Mouse (Mus musculus) layer of hippocampus, postnatal 14 days (tissue): ENCODE results near the gene Ccdc124. TPM values are rescaled to one million over a fixed set of nuclear protein-coding genes. Genes with fewer than 3 reads are reported as not detected.
"Not testable (repeated sequence)": the region's sequence is repeated elsewhere in the genome, so short reads cannot be mapped to it uniquely, and the experiment has no call there.

Source experiments
- DNase-seq, 2 experiments: peaks; one replicate each; pipeline ENCODE4 v3.0.0; 2021 to 2022; ENCODE audit warnings: low spot score in 2 of 2, mixed read lengths in 1 of 2
- microRNA-seq, 2 experiments: library from miRNA; unstranded; fragments of <30 nt; microRNA quantifications; one replicate each; pipeline ENCODE4 v1.2.0; 2021
- total RNA-seq, 2 experiments: library from RNA; stranded (reverse); gene quantifications; 2 replicates each; pipeline ENCODE4 v1.2.3; 2021

Gene Ccdc124
- total RNA-seq, 2 experiments from 2014 or later, result 84.5 to 92.7 TPM

DNA sequence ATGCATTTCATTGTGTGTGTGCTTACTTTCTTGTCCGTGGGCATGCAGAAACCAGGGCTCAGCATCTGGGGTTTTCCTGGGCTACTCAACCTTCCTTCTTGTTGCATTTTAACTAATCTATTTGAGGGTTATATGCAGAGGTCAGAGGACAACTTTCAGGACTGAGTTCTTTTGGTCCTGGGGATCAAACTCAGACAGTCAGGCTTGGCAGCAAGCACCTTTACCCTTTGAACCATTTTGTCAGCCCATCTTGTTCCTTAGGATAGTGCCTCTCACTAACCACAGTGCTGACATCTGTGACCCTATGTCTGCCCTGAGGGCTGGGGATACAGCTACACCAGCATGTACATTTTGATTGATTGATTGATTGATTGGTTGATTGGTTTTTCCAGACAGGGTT is 45.9 kb downstream of the Ccdc124 start:
- DNase-seq, result no peak

DNA sequence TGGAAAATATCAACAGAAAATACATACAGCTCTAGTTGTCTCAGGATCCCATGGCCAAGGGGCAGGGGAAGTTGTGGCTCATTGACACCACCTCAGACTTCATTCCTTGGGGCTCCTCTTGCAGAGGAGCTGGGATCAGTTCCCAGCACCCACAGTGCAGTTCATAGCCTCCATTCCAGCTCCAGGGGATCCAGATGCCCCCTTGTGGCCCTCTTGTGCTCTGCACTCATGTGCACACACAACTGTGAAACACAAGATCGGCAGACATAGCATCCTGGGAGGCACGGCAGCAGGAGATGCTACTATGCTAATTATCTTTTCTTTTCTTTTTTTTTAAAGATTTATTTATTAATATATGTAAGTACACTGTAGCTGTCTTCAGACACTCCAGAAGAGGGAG is 46.7 kb downstream of the Ccdc124 start:
- DNase-seq, result no peak

DNA sequence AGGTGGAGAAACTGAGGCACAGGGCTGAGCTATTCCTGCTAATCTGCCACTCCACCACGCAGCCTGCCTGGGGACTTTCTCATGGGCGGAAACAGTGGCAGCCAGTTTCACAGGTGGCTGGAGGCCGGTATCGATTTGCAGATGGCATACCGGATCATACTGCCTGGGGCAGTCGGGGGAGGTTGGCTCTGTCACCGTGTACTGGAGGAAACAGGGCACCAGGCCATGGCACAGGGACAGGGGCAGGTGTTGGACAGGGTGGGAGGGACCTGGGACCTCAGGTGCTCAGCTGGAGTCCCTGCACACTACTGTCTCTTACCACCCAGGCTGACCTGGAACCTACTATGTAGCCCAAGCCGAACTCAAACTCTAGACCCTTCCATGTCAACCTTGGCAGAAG is 47.9 kb downstream of the Ccdc124 start:
- no peak for DNase-seq

DNA sequence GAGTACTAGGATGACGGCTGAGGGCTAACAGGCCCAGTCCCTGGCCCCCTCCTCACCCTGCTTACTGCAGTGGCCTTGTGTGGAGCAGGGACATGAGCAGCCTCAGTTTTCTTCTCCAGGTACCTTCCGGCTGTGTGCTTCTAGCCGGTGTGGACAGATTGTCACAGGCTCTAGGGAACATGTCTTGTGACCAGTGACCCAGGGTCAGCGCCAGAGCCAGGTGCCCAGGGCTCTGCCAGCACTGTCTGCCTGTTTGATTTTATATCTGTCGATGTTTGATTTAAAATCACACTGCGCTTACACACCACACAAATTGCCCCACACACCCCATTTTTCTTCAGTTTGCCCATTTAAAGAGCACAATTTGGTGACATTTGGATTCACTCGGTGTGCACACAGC is 49.9 kb downstream of the Ccdc124 start:
- no peak for DNase-seq

DNA sequence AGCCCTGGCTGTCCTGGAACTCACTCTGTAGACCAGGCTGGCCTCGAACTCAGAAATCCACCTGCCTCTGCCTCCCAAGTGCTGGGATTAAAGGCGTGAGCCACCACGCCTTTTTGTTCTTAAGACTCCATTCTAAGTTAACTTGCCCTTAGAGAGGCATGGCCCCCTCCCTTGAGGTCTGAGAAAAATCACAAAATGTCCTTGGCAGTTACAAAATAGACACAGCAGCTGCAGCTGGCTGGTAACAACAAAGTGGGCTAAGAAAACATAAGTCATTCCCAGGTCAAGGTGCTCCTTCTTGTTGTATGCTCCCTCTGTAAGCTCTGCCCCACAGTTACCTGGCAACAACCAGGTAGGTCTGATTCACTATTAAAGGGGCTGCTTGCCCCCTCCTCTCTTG is 51.1 kb downstream of the Ccdc124 start:
- DNase-seq, result not testable (repeated sequence)

DNA sequence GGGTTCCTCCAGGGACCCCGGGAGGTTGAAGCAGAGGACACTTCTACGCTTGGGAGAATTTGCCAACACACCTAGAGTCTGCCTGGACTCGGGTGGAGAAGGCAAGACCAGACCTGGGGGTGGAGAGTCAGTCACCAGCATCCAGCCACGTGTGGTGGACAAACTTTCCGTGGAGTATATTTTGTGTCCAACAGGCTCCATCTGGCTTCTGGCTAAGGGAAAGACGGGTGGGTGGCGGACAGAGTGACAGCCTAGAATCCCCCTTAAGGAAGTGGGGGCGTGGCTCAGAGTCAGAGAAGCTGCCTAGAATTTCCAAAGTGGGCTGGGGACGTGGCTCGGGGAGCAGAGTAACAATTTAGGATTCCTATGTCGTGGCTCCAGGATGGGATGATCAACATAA is 51.7 kb downstream of the Ccdc124 start:
- no peak for DNase-seq

DNA sequence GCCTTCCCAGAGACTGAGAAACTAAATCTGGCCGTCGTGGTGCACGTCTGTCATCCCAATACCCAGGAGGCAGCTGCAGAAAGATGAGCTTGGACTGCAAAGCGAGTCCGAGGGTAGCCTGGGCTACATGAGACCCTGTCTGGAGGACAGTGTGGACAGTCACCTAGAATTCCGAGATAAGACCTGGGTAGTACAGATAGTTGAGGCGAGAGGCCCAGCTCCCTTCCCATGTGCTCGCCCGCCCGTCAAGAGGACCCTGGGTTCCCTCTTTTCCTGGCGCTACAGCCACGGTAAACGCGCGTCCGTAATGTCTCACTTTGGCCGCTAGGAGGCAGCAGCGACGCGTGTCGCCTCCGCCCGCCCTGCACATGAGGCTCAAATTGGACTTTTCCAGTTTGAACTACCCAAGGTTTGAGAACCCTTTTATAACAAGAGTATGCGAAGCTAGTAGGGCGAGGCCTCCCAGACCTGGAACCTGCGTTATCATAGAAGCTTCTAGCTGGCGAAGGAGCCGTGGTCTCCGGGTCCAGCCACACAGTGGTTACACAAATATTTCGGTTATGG is 52.3 kb downstream of the Ccdc124 start:
- DNase-seq, result no peak

DNA sequence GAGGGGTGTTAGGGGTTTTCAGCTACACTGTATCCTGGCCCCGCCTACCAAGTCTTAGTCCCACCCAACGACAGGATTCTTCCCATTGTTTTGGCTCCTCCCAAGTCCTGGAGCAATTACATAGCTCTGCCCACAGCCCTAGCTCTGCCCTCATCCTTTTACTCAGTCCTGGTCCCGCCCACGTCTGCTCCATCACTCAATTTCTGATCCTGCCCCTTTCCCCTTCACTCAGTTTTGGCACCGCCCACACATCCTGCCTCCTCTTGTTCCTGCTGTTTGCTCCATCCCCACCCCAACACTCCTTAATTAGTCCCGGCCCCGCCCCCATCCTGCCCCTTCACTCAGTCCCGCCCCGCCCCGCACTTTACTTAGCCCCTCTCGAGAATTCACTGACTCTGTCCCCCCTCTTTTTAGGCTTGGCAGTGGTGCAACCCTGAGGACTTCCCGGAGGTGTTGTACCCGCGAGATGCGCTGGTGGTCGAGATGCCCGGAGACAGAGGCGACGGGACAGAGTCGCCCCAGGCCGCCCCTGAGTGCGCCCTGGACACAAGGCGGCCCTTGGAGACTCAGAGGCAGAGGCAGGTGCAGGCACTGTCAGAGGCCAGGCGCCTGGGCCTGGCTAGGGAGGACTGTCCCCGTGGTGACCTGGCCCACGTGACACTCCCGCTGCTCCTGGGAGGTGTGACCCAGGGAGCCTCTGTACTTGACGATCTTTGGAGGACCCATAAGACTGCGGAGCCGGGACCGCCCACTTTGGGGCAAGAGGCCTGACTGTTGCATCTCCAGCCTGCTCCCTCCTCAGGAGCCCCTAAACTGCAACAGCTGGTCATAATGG is 53.4 kb downstream of the Ccdc124 start:
- DNase-seq, result no peak

Small RNA genes within 50 kb of the gene (microRNA-seq; reads per million reads assigned to microRNA genes)
- gene Mir7067, result 0.68 to 3.4 reads per million in 2 experiments

Other genes with a start within 250 kb of the Ccdc124 start
- not detected for gene Gdf15, start 241.5 kb downstream of the Ccdc124 start, total RNA-seq
- gene Pgpep1, start 213.5 kb downstream of the Ccdc124 start, total RNA-seq, result 10 to 100 TPM; 25.9 to 30.8 TPM
- 10 to 100 TPM; 67.8 to 71.7 TPM for gene Lsm4, start 200.7 kb downstream of the Ccdc124 start, total RNA-seq
- gene Jund, start 175.0 kb downstream of the Ccdc124 start, total RNA-seq, result 100 to 1,000 TPM; 163 to 179 TPM
- under 1 TPM in 1 of 2 experiments, not detected in 1; 0.14 TPM for gene Iqcn, start 170.5 kb downstream of the Ccdc124 start, total RNA-seq
- gene Gm3336, start 155.4 kb downstream of the Ccdc124 start, total RNA-seq, result not detected
- under 1 TPM; 0.81 to 0.91 TPM for gene Pde4c, start 150.2 kb downstream of the Ccdc124 start, total RNA-seq
- 100 to 1,000 TPM; 793 to 809 TPM for gene Rab3a, start 119.3 kb downstream of the Ccdc124 start, total RNA-seq
- gene Mpv17l2, start 113.0 kb downstream of the Ccdc124 start, total RNA-seq, result 10 to 100 TPM; 47.6 to 52.2 TPM
- 100 to 1,000 TPM; 164 to 178 TPM for gene Pik3r2, start 97.2 kb downstream of the Ccdc124 start, total RNA-seq
- 100 to 1,000 TPM; 295 to 297 TPM for gene Mast3, start 68.9 kb downstream of the Ccdc124 start, total RNA-seq
- 1 to 10 TPM; 1.5 TPM for gene Il12rb1, start 65.5 kb downstream of the Ccdc124 start, total RNA-seq
- gene Arrdc2, start 34.2 kb downstream of the Ccdc124 start, total RNA-seq, result 10 to 100 TPM; 23.3 to 24.5 TPM
- 10 to 100 TPM; 22.0 to 22.8 TPM for gene Kcnn1, start 10.7 kb downstream of the Ccdc124 start, total RNA-seq
- gene Slc5a5, start 18.8 kb upstream of the Ccdc124 start, total RNA-seq, result 1 to 10 TPM; 7.3 to 8.3 TPM
- 100 to 1,000 TPM; 673 to 736 TPM for gene Rpl18a, start 23.5 kb upstream of the Ccdc124 start, total RNA-seq
- gene Map1s, start 32.0 kb upstream of the Ccdc124 start, total RNA-seq, result 10 to 100 TPM; 73.2 to 77.0 TPM